Mouse (Mus musculus) intestine, embryonic 16.5 days (tissue): Measurements from ENCODE around the gene Itgb3. TPM values are rescaled to one million over a fixed set of nuclear protein-coding genes. Genes with fewer than 3 reads are reported as not detected.

Experiments used
- ATAC-seq: fragments of 200-750 bp; cut with Nextera tagmentation; 2 replicates; pipeline ENCODE4 v1.8.0; 2017; ENCODE audit warnings: moderate TSS enrichment, moderate library complexity
- H3K27ac ChIP-seq: fragments of 300-500 bp; sonication (generic); 2 replicates; pipeline ENCODE4 v1.5.1; 2014; ENCODE audit warnings: mild to moderate bottlenecking, low read length
- H3K27me3 ChIP-seq: fragments of 300-500 bp; sonication (generic); replicated peaks from 2 replicates; pipeline ENCODE4 v1.6.1; 2014; ENCODE audit warnings: low read length, control low read depth, mixed read lengths; ENCODE audit not compliant: control insufficient read depth, insufficient read depth
- H3K36me3 ChIP-seq: fragments of 300-500 bp; sonication (generic); 2 replicates; pipeline ENCODE4 v1.6.1; 2014; ENCODE audit warnings: low read length, control low read depth; ENCODE audit not compliant: control insufficient read depth, insufficient read depth
- H3K4me1 ChIP-seq: fragments of 300-500 bp; sonication (generic); 2 replicates; pipeline ENCODE4 v1.6.1; 2014; ENCODE audit warnings: low read length, control low read depth, mixed read lengths; ENCODE audit not compliant: control insufficient read depth, insufficient read depth
- H3K4me2 ChIP-seq: fragments of 300-500 bp; sonication (generic); 2 replicates; pipeline ENCODE4 v1.6.1; 2014; ENCODE audit warnings: low read depth, low read length, control low read depth
- H3K4me3 ChIP-seq: fragments of 300-500 bp; sonication (generic); 2 replicates; pipeline ENCODE4 v1.5.1; 2014; ENCODE audit warnings: mild to moderate bottlenecking, low read length
- H3K9ac ChIP-seq: fragments of 300-500 bp; sonication (generic); 2 replicates; pipeline ENCODE4 v1.6.1; 2014; ENCODE audit warnings: low read depth, low read length
- H3K9me3 ChIP-seq: fragments of 300-500 bp; sonication (generic); 2 replicates; pipeline ENCODE4 v1.6.1; 2016; ENCODE audit warnings: low read length, control low read depth; ENCODE audit not compliant: control insufficient read depth
- WGBS: fragments of 180-500 bp; shearing (Covaris S2); extraction: QIAGEN DNeasy Blood & Tissue Kit; methylation state at CpG from one replicate; pipeline ENCODE4 v1.1.7; 2014; 5-methylcytosine and 5-hydroxymethylcytosine counted together
- polyA plus RNA-seq: library from polyadenylated mRNA; unstranded; fragments of >200 nt; fragmentation: Nextera tagmentation; extraction: Ambion mirVana; gene quantifications from 2 replicates; pipeline ENCODE4 v1.2.1, GENCODE M21; 2015

Gene Itgb3
- polyA plus RNA-seq, 1 experiment from 2014 or later = 4.9 TPM

DNA sequence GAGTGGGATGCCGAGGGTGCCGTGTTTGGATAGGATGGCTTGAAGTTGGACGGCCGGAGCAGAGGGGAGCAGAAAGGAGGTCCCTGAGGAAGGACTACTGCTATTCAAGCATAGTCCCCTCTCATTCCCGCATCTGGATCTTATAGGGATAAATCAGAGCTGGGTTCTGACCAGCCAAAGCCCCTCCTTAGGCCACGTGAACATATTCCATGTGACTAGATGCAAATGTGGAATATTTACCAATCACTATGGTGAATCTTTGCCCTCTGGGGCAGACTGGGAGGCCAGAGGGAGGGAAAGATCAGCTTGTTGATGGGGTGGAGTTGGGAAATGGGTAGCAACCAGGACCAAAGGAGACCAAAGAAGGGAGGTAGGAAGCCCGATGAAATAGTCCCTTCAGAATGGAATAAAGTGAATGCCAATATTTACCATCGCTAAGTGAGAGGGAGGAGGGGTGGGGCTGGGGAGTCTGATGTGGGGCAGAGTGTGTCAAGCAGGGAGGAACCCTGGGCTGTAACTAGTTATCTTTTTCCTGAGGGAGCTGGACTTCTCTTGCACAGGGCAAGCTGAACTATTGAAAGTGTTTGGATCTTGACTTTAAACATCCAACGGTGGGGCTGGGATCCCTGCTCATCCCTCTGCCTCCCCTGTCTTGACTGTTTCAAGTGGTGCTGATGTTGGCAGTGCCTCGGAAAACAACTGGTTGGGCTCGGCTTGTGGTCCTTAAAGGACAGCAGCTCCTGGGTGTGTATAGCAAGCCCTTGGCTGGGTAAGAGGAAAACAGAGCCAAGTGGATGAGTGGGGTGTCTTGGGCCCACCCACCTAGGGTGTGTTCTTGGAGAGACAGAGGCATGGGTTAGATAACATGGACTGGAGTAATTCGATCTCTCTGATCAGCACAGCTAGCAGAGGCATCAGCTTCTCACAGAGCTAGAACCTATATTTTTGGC, 17.9 kb downstream of the Itgb3 start:
- no peak overlapping the region for H3K9ac ChIP-seq
- peak; percentile 79 for ATAC-seq
- WGBS = 33% methylated on average over 12 of the region's 12 CpGs
- H3K27ac ChIP-seq = peak overlapping the region; percentile 89
- no peaks in the 10 kb centered on the region for H3K9me3 ChIP-seq
- no peak overlapping the region for H3K4me2 ChIP-seq
- no peaks in the 10 kb centered on the region for H3K27me3 ChIP-seq
- no peaks in the 10 kb centered on the region for H3K36me3 ChIP-seq
- H3K4me3 ChIP-seq = no peak overlapping the region
- H3K4me1 ChIP-seq = peaks cover 31% of the 10 kb centered on the region

DNA sequence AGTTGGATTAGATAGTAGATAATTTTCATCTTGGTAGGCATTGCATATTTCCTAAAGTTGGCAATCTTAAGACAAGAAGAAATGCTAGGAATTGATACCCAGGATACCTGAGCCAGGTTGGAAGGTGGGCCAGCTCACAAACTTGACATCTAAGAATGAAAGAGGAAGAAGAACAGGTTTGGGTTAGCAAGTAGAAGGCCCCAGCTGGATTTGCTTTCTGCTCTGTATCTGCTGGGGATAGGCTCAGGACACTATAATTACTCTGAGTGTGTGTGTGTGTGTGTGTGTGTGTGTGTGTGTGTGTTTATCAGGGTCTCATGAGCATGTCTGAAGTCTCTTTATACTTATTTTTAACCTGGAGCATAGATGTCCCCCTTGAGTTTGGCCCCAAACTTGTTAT, 18.8 kb downstream of the Itgb3 start:
- Histone ChIP-seq H3K4me3 (no peak overlapping the region), H3K9me3 (no peaks in the 10 kb centered on the region), H3K9ac (no peak overlapping the region), H3K27ac (peak overlapping the region; percentile 89), H3K36me3 (no peaks in the 10 kb centered on the region), H3K4me2 (no peak overlapping the region), H3K4me1 (peaks cover 31% of the 10 kb centered on the region), H3K27me3 (no peaks in the 10 kb centered on the region)
- ATAC-seq = no peak

DNA sequence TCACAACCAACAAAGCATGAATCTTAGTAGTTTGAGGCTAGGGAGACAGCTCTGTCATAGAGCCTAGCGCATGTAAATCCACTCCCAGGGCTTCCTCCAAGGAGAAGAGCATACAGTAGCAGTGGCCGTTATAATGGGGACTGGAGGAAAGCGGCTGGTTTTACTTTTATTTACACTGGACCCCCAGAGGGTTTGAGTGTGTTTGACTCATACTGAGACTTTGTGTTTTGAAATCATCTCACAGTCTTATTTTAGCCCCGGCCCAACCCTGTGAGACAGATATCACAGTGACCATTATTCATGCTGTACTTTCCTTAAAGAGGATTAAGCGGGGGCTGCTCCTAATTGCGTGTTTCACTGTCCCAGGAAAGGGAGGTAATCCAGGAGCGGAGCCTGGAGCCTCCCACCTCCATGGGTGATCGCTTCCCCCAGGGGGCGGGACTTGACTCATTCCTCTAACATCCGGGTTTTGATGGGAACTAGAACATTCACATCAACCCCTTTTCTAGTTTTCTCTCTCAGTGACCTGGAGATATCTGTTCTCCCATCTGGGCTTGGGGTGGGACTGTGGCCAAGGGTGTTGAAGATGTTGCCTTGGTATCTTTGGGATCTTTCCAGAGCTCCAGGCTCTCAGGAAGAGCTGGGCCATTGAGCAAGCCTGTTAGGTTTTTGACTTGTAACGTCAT, 20.0 kb downstream of the Itgb3 start:
- Histone ChIP-seq H3K4me2 (no peak overlapping the region), H3K27ac (peak overlapping the region; percentile 61), H3K4me3 (no peak overlapping the region), H3K27me3 (no peaks in the 10 kb centered on the region), H3K4me1 (peaks cover 23% of the 10 kb centered on the region), H3K9me3 (no peaks in the 10 kb centered on the region), H3K9ac (no peak overlapping the region), H3K36me3 (no peaks in the 10 kb centered on the region)
- no peak for ATAC-seq
- WGBS = 51% methylated on average over 11 of the region's 11 CpGs

DNA sequence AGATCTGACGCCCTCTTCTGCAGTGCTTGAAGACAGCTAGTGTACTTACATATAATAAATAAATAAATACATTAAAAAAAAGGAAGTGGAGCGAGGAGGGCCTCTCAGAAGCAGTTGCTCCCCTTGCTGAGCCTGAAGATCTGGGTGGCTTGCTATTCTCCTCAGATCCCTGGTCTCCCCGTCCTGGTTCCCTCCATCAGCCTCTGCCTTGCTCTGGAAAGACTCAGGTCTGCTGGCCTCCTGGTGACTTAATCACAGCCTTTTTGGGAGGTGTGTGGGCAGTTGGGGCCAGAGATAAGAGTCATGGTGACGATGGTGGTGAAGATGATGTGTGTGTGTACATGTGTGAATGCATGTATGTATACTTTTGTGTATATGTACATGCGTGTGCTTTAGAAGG, 20.8 kb downstream of the Itgb3 start:
- no peak overlapping the region for H3K27ac ChIP-seq
- H3K4me1 ChIP-seq = peaks cover 22% of the 10 kb centered on the region
- no peaks in the 10 kb centered on the region for H3K9me3 ChIP-seq
- no peak overlapping the region for H3K4me3 ChIP-seq
- no peaks in the 10 kb centered on the region for H3K27me3 ChIP-seq
- no peaks in the 10 kb centered on the region for H3K36me3 ChIP-seq
- H3K9ac ChIP-seq = no peak overlapping the region
- 79% methylated on average over 5 of the region's 5 CpGs for WGBS
- no peak overlapping the region for H3K4me2 ChIP-seq
- ATAC-seq = no peak

DNA sequence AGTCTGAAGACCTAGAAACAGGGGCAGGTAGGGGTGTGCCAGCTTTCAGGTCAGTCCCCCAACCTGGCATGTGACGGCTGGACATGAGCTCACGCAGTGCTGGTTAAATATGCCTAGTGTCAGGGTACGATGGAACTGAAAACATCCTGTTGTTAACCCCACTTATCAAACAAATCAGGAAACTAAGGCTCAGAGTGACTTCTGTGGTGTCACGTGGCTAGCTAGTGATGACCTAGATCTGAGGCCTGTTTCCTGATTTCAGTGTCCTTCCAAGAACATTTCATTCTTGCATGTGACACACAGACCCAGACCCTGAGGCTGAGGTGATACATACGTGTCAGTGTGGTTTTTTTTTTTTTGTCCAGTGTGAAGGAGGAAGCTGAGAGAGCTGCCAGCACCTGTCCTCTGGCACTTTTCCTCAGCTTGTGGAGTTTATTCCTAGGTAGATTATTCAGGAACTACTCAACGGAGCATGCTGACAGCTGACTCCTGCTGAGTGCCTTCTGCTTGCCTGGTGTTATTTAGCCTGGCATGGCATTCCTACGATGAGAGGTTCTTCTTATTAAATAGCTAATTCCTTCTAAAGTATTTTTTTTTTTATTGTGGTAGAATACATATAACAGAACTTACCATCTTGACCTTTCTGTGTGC, 22.5 kb downstream of the Itgb3 start:
- H3K9me3 ChIP-seq = no peaks in the 10 kb centered on the region
- WGBS = 65% methylated on average over 7 of the region's 7 CpGs
- no peaks in the 10 kb centered on the region for H3K27me3 ChIP-seq
- peaks cover 13% of the 10 kb centered on the region; the same call in 1 of the 2 replicates for H3K4me1 ChIP-seq
- H3K4me2 ChIP-seq = no peak overlapping the region
- H3K36me3 ChIP-seq = no peaks in the 10 kb centered on the region
- no peak overlapping the region for H3K4me3 ChIP-seq
- H3K27ac ChIP-seq = no peak overlapping the region
- H3K9ac ChIP-seq = no peak overlapping the region
- no peak for ATAC-seq

DNA sequence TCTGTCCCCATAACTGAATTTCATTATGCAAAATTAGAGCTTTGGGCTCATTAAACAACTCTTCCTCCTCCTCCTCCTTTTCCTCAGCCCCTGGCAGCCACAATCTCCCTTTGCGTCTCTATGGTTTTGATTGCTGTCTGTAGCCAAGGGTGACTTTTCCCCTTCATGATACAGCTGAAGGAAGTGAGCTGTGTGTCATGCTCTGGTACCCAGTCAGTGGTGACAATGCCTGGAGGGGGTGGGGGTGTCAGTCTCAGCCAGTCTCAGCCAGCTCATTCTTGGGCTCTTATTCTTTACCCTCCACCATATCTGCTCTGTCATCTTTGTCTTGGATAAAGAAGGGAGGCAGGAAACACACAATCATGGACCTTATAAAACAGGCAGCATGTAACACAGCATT, 23.5 kb downstream of the Itgb3 start:
- Histone ChIP-seq H3K27me3 (no peaks in the 10 kb centered on the region), H3K9me3 (no peaks in the 10 kb centered on the region), H3K4me2 (no peak overlapping the region), H3K36me3 (no peaks in the 10 kb centered on the region), H3K4me1 (peaks cover 5% of the 10 kb centered on the region; the same call in 1 of the 2 replicates), H3K9ac (no peak overlapping the region), H3K27ac (no peak overlapping the region), H3K4me3 (no peak overlapping the region)
- ATAC-seq = no peak
- WGBS = 89% methylated on average over 1 of the region's 1 CpGs

DNA sequence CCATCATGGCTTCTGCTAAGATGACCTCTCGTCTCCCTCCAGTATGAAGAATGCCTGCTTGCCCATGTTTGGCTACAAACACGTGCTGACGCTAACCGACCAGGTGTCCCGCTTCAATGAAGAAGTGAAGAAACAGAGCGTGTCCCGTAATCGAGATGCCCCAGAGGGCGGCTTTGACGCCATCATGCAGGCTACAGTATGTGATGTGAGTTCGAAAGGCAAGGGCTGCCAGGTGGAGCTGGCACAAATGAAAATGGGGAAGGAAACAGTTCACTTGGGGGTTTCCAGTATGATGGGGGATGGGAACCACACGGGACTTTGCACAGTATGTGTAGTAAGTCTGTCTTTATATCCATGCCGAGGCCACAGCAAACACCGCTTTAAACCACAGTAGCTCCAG, 29.2 kb downstream of the Itgb3 start:
- H3K4me1 ChIP-seq = no peaks in the 10 kb centered on the region
- no peaks in the 10 kb centered on the region for H3K27me3 ChIP-seq
- no peaks in the 10 kb centered on the region for H3K9me3 ChIP-seq
- H3K27ac ChIP-seq = no peak overlapping the region
- 92% methylated on average over 14 of the region's 14 CpGs for WGBS
- H3K4me2 ChIP-seq = no peak overlapping the region
- H3K9ac ChIP-seq = no peak overlapping the region
- H3K36me3 ChIP-seq = no peaks in the 10 kb centered on the region
- no peak overlapping the region for H3K4me3 ChIP-seq
- no peak for ATAC-seq

DNA sequence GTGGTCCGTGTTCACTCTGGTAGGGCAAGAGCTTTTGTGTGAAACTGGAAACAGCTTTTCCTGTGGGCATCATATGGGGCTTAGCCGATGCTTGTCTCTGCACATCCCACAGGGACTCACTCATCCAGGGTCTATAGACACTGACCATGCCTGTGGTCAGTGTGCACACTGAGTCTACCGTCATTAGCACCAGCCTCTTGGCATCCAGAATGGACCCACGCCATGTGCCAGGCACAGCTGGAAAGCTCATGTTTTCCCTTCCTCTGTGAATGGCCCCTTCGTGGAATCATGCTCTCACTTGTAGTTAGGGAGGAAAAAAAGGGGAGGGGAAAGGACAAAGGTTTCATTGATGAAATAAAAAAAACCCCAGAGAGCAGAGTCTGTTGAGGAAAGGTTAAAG, 30.2 kb downstream of the Itgb3 start:
- Histone ChIP-seq H3K4me2 (no peak overlapping the region), H3K27me3 (no peaks in the 10 kb centered on the region), H3K4me3 (no peak overlapping the region), H3K4me1 (no peaks in the 10 kb centered on the region), H3K27ac (no peak overlapping the region), H3K9ac (no peak overlapping the region), H3K9me3 (no peaks in the 10 kb centered on the region), H3K36me3 (no peaks in the 10 kb centered on the region)
- WGBS = 69% methylated on average over 5 of the region's 5 CpGs
- no peak for ATAC-seq

DNA sequence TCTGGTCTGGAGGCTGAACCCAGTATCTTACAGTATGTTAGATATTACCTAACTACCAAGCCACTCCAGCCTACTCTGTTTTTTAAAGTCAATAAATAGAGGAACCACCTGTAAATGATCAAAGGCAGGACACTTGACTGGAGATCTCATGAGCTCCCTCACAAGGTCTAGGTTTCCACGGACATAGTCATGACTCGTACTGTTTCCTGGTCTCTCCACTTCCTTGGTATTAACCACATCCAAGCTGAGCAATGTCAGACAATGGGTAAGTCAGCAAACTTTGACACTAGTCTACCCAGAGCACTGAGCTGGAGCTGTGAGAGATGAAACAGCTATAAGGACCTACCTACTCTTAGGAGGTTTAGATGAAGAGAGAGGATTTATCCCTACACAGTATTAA, 31.1 kb downstream of the Itgb3 start:
- no peak for ATAC-seq
- Histone ChIP-seq H3K27me3 (no peaks in the 10 kb centered on the region), H3K36me3 (no peaks in the 10 kb centered on the region), H3K9ac (no peak overlapping the region), H3K27ac (no peak overlapping the region), H3K9me3 (no peaks in the 10 kb centered on the region), H3K4me2 (no peak overlapping the region), H3K4me3 (no peak overlapping the region), H3K4me1 (no peaks in the 10 kb centered on the region)
- WGBS = 74% methylated on average over 2 of the region's 2 CpGs
